Mouse (Mus musculus) forebrain, embryonic 16.5 days (tissue): Measurements from ENCODE around the gene Krtap19-3. TPM values are rescaled to one million over a fixed set of nuclear protein-coding genes. Genes with fewer than 3 reads are reported as not detected.

Source experiments
- ATAC-seq: fragments of 200-750 bp; cut with Nextera tagmentation; 2 replicates; pipeline ENCODE4 v1.8.0; 2017; ENCODE audit warnings: mild to moderate bottlenecking, moderate library complexity
- H3K27ac ChIP-seq: fragments of 300-500 bp; sonication (generic); 2 replicates; pipeline ENCODE4 v1.5.1; 2014; ENCODE audit warnings: low read length, control low read depth
- H3K27me3 ChIP-seq: fragments of 300-500 bp; sonication (generic); replicated peaks from 2 replicates; pipeline ENCODE4 v1.6.1; 2014; ENCODE audit warnings: low read length; ENCODE audit not compliant: control insufficient read depth, insufficient read depth
- H3K36me3 ChIP-seq: fragments of 300-500 bp; sonication (generic); 2 replicates; pipeline ENCODE4 v1.6.1; 2014; ENCODE audit not compliant: control insufficient read depth, insufficient read depth
- H3K4me1 ChIP-seq: fragments of 300-500 bp; sonication (generic); replicated peaks from 2 replicates; pipeline ENCODE4 v1.6.1; 2014; ENCODE audit warnings: low read length; ENCODE audit not compliant: control insufficient read depth, insufficient read depth
- H3K4me2 ChIP-seq: fragments of 300-500 bp; sonication (generic); 2 replicates; pipeline ENCODE4 v1.6.1; 2014; ENCODE audit warnings: mild to moderate bottlenecking, low read length, control low read depth
- H3K4me3 ChIP-seq: fragments of 300-500 bp; sonication (generic); replicated peaks from 2 replicates; pipeline ENCODE4 v1.5.1; 2014; ENCODE audit warnings: mild to moderate bottlenecking, low read length, control low read depth
- H3K9ac ChIP-seq: fragments of 300-500 bp; sonication (generic); replicated peaks from 2 replicates; pipeline ENCODE4 v1.6.1; 2014; ENCODE audit warnings: low read depth, low read length, control low read depth
- H3K9me3 ChIP-seq: fragments of 300-500 bp; sonication (generic); 2 replicates; pipeline ENCODE4 v1.6.1; 2016; ENCODE audit warnings: low read length; ENCODE audit not compliant: control insufficient read depth
- WGBS: fragments of 180-500 bp; shearing (Covaris S2); extraction: QIAGEN DNeasy Blood & Tissue Kit; methylation state at CpG from one replicate; pipeline ENCODE4 v1.1.7; 2014; 5-methylcytosine and 5-hydroxymethylcytosine counted together
- polyA plus RNA-seq: library from polyadenylated mRNA; unstranded; fragments of >200 nt; fragmentation: Nextera tagmentation; extraction: Ambion mirVana; gene quantifications from 2 replicates; pipeline ENCODE4 v1.2.1, GENCODE M21; 2015

Krtap19-3 gene
- polyA plus RNA-seq = not detected in 2 replicates

DNA sequence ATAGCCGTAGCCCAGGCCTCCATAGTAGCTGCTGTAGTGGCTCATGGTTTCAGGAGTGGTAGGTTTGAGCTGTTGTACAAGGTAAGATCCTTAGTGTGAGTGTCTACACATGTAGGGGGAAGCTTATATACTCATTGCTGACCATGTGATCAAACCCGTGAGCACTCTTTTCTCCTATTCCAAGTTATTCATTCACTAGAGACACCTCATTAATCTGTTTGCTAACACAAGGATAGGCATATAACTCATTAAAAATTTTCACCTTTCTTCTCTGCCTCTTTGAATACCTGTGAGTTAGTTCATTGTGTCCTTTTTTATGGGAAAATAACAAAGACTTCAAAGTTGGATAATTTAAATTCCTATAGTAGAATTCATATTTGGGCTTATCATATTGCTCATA, at the start of gene Krtap19-3:
TSS of gene Krtap19-3 (minus strand) at position 101 of the 400 bp plus-strand sequence.
- H3K4me1 ChIP-seq = no peaks in the 10 kb centered on the region
- no peak within 1 kb of the TSS for H3K9ac ChIP-seq
- no peak within 1 kb of the TSS for H3K4me2 ChIP-seq
- no peaks in the 10 kb centered on the region for H3K9me3 ChIP-seq
- H3K36me3 ChIP-seq = no peaks in the 10 kb centered on the region
- no peak within 1 kb of the TSS for H3K4me3 ChIP-seq
- 81% methylated on average over 2 of the region's 2 CpGs for WGBS
- no peak within 1 kb of the TSS for H3K27ac ChIP-seq
- no peak for ATAC-seq
- H3K27me3 ChIP-seq = no peaks in the 10 kb centered on the region

DNA sequence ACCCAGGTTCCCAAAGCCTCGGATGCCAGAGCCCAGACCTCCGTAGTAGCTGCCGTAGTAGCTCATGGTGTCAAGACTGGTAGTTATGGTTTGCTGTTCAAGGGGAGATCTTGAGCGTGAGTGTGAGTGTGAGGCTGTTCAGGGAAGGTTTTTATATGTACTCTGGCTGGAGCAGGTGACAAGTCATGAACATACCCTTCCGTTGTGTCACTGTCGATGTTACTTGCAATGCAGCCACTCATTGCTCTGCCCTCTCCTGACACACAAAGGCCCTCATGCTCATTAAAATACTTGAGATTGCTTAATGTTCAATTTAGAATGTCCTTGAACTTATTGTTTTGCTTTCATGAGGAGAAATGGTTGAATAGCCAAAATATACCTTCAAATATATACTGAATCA, 18.5 kb upstream of the Krtap19-3 start, which contains the start of gene Krtap19-5:
TSS of gene Krtap19-5 (minus strand) at position 101 of the 400 bp plus-strand sequence.
- Histone ChIP-seq H3K4me1 (no peaks in the 10 kb centered on the region), H3K9ac (no peak within 1 kb of the TSS), H3K9me3 (no peaks in the 10 kb centered on the region), H3K27ac (no peak within 1 kb of the TSS), H3K4me3 (no peak within 1 kb of the TSS), H3K4me2 (no peak within 1 kb of the TSS), H3K36me3 (no peaks in the 10 kb centered on the region), H3K27me3 (no peaks in the 10 kb centered on the region)
- no peak for ATAC-seq
- WGBS = 91% methylated on average over 6 of the region's 6 CpGs

DNA sequence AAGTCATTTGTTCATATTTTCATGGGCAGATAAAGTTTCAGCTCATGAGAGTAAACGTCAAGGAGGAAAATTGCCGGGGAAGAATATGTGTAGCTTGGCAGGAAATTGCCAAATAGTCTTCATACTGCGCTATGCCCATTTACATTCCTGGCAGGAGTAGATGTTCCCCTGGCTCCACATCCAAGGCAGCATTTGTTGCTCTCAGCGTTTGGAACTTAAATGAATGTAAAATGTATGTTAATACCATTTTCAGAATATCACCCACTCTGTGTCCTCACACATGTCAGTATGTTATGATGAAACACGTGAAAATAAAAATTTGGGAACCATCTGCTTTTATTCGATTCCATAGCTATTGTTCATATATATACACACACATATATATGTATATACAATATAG, 9.0 kb upstream of the Krtap19-3 start:
- 62% methylated on average over 6 of the region's 6 CpGs for WGBS
- H3K27ac ChIP-seq = no peak overlapping the region
- ATAC-seq = peak; percentile 86
- no peak overlapping the region for H3K4me2 ChIP-seq
- no peaks in the 10 kb centered on the region for H3K36me3 ChIP-seq
- no peak overlapping the region for H3K9ac ChIP-seq
- no peaks in the 10 kb centered on the region for H3K4me1 ChIP-seq
- H3K27me3 ChIP-seq = no peaks in the 10 kb centered on the region
- H3K4me3 ChIP-seq = no peak overlapping the region
- no peaks in the 10 kb centered on the region for H3K9me3 ChIP-seq

DNA sequence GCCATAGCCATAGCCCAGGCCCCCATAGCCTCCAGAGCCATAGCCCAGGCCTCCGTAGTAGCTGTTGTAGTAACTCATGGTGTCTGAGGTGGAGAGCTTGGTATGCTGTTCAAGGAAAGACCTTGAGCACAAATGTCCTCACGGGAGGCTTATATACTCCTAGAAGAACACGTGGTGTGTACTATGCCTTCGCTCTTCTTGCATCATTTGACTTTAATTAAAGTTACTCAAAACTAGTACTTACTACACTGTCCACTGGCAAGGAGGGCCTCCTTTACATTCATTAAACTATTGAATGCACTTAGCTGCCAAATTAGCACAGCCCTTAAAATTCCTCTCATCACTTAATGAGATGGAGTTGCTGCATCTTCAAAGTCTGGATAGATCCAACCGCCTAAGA, 7.2 kb upstream of the Krtap19-3 start, which contains the start of gene Krtap19-4:
TSS of gene Krtap19-4 (minus strand) at position 101 of the 400 bp plus-strand sequence.
- Histone ChIP-seq H3K4me3 (no peak within 1 kb of the TSS), H3K4me1 (no peaks in the 10 kb centered on the region), H3K36me3 (no peaks in the 10 kb centered on the region), H3K9ac (no peak within 1 kb of the TSS), H3K27ac (no peak within 1 kb of the TSS), H3K9me3 (no peaks in the 10 kb centered on the region), H3K4me2 (no peak within 1 kb of the TSS), H3K27me3 (no peaks in the 10 kb centered on the region)
- no peak for ATAC-seq
- 84% methylated on average over 5 of the region's 5 CpGs for WGBS

DNA sequence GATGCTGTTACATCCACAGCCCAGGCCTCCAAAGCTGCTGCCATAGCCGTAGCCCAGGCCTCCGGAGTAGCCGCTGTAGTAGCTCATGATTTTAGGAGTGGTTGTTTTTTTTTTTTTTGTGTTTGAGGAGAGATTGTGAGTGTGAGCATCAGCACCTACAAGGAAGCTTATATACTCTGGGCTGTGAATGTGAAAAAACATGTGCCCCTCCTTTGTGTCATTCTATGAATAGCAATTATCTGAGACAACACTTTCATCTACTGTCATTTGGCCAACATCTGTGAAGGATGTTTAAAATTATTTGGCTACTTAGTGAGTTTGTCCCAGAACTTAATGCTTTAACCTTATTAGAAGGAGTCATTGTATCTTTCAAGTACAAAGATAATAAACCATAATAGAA, 3.7 kb downstream of the Krtap19-3 start, which contains the start of gene Krtap19-2:
TSS of gene Krtap19-2 (minus strand) at position 101 of the 400 bp plus-strand sequence.
- WGBS = 96% methylated on average over 3 of the region's 3 CpGs
- ATAC-seq = no peak
- Histone ChIP-seq H3K36me3 (no peaks in the 10 kb centered on the region), H3K9me3 (no peaks in the 10 kb centered on the region), H3K27ac (no peak within 1 kb of the TSS), H3K9ac (no peak within 1 kb of the TSS), H3K27me3 (no peaks in the 10 kb centered on the region), H3K4me2 (no peak within 1 kb of the TSS), H3K4me3 (no peak within 1 kb of the TSS), H3K4me1 (no peaks in the 10 kb centered on the region)

DNA sequence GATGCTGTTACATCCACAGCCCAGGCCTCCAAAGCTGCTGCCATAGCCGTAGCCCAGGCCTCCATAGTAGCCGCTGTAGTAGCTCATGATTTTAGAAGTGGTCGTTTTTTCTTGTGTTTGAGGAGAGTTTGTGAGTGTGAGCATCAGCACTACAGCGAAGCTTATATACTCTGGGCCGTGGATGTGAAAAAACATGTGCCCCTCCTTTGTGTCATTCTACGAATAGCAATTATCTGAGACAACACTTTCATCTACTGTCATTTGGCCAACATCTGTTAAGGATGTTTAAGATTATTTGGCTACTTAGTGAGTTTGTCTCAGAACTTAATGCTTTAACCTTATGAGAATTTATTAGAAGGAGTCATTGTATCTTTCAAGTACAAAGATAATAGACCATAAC, 8.5 kb downstream of the Krtap19-3 start, which contains the start of gene Krtap19-1:
TSS of gene Krtap19-1 (minus strand) at position 101 of the 400 bp plus-strand sequence.
- no peaks in the 10 kb centered on the region for H3K4me1 ChIP-seq
- no peaks in the 10 kb centered on the region for H3K36me3 ChIP-seq
- H3K4me3 ChIP-seq = no peak within 1 kb of the TSS
- WGBS = 87% methylated on average over 6 of the region's 6 CpGs
- ATAC-seq = no peak
- no peaks in the 10 kb centered on the region for H3K9me3 ChIP-seq
- no peak within 1 kb of the TSS for H3K9ac ChIP-seq
- no peak within 1 kb of the TSS for H3K4me2 ChIP-seq
- H3K27ac ChIP-seq = no peak within 1 kb of the TSS
- H3K27me3 ChIP-seq = no peaks in the 10 kb centered on the region

DNA sequence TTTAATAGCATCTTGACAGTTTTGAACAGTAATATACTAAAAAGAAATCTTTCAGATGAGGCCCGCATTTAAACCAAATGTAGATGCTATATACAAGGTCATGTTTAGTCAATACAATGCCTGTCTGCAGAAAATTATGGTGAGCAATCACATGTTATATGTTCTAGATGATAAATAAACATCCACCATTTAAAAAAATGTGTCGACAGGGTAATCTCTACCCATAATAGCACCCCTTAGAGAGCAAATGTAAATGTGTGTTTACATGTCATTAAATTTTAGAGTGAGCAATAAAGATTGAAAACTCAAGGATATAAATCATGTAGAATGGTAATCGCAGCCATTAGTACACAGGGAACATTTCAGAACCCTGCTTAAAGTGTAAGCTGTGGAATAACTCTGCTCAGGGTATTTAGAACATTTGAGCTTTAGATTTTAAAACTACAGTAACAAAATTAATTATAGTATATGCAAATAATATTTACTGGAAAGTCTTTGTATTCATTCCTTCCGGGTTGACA, 12.9 kb downstream of the Krtap19-3 start:
- no peak overlapping the region for H3K9ac ChIP-seq
- H3K36me3 ChIP-seq = no peaks in the 10 kb centered on the region
- no peak for ATAC-seq
- no peaks in the 10 kb centered on the region for H3K27me3 ChIP-seq
- no peak overlapping the region for H3K27ac ChIP-seq
- H3K4me3 ChIP-seq = no peak overlapping the region
- 87% methylated on average over 4 of the region's 4 CpGs for WGBS
- no peaks in the 10 kb centered on the region for H3K9me3 ChIP-seq
- no peak overlapping the region for H3K4me2 ChIP-seq
- H3K4me1 ChIP-seq = no peaks in the 10 kb centered on the region

DNA sequence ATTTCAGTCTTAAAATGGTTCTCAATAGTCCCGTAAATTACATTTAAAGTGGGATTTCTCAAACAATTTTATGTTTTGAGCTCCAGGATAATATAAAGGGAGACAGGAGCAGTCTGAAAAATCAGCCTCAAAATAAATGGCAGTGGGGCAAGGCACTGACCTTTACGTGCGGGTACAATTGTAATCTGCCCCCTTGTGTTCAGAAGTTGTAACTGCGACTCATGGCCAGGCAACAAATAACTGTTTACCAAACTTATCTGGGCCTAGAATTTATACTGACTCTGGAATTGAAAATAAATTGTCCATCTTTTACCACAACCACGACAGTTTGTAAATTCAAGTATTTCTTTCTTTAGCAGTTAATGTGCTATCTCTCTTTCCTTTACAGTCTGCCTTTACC, 26.4 kb downstream of the Krtap19-3 start:
- no peak overlapping the region for H3K4me3 ChIP-seq
- no peaks in the 10 kb centered on the region for H3K27me3 ChIP-seq
- WGBS = 15% methylated on average over 5 of the region's 5 CpGs
- ATAC-seq = no peak
- H3K36me3 ChIP-seq = no peaks in the 10 kb centered on the region
- H3K9ac ChIP-seq = no peak overlapping the region
- no peaks in the 10 kb centered on the region for H3K4me1 ChIP-seq
- H3K4me2 ChIP-seq = no peak overlapping the region
- no peak overlapping the region for H3K27ac ChIP-seq
- no peaks in the 10 kb centered on the region for H3K9me3 ChIP-seq

DNA sequence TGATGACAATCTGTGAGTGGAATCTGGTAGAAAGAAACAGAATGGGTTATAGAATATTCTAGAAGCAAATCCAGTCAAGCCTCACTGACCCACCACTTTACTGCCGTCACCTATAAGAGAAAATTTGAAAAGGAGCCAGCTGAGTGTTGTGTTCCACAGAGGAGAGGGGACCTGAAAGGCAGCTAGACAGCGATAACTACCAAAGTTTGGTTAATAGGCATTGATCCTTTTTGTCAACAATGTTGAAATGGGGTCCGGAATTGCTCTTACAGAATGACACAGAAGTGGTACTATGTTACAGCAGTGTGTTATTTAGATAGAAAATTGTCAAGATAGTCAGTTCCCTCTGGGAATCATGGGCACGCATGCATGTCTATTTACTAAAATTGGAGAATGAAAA, 29.3 kb downstream of the Krtap19-3 start:
- no peaks in the 10 kb centered on the region for H3K36me3 ChIP-seq
- no peaks in the 10 kb centered on the region for H3K9me3 ChIP-seq
- no peak for ATAC-seq
- no peak overlapping the region for H3K27ac ChIP-seq
- H3K4me2 ChIP-seq = no peak overlapping the region
- no peaks in the 10 kb centered on the region for H3K4me1 ChIP-seq
- H3K27me3 ChIP-seq = no peaks in the 10 kb centered on the region
- WGBS = 89% methylated on average over 4 of the region's 4 CpGs
- no peak overlapping the region for H3K4me3 ChIP-seq
- no peak overlapping the region for H3K9ac ChIP-seq

DNA sequence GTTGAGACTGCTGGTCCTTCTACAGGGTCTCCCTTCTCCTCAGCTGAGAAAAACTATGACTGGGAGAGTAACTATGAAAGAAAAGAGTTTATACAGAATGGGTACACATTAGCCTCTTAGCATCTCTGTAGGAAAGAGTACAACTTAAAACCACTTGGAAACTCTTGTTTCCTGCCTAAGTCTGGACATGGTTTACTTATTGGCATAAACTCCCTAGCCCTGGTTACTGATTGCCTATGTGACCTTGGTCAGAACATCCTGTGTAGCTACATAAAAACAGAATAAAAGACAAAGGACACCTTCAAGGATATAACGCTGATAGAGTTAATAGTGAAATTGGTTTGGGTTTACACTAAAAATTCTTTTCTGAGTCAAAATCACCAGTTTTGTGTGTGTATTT, 30.5 kb downstream of the Krtap19-3 start:
- no peak overlapping the region for H3K9ac ChIP-seq
- no peaks in the 10 kb centered on the region for H3K4me1 ChIP-seq
- no peak overlapping the region for H3K4me3 ChIP-seq
- no peaks in the 10 kb centered on the region for H3K9me3 ChIP-seq
- no peaks in the 10 kb centered on the region for H3K36me3 ChIP-seq
- no peak overlapping the region for H3K27ac ChIP-seq
- no peak for ATAC-seq
- 96% methylated on average over 1 of the region's 1 CpGs for WGBS
- no peaks in the 10 kb centered on the region for H3K27me3 ChIP-seq
- H3K4me2 ChIP-seq = no peak overlapping the region
